Mouse (Mus musculus) heart, embryonic 15.5 days (tissue): Measurements from ENCODE around the gene Apbb2. TPM values are rescaled to one million over a fixed set of nuclear protein-coding genes. Genes with fewer than 3 reads are reported as not detected.

ENCODE experiments used
- ATAC-seq: fragments of 200-750 bp; cut with Nextera tagmentation; replicated peaks from 2 replicates; pipeline ENCODE4 v1.8.0; 2017; ENCODE audit warnings: low read depth, moderate TSS enrichment; ENCODE audit not compliant: insufficient number of reproducible peaks, insufficient read depth, low FRiP score
- H3K27ac ChIP-seq: fragments of 300-500 bp; sonication (generic); 2 replicates; pipeline ENCODE4 v1.5.1; 2015; ENCODE audit warnings: mild to moderate bottlenecking, inconsistent platforms
- H3K27me3 ChIP-seq: fragments of 300-500 bp; sonication (generic); 2 replicates; pipeline ENCODE4 v1.6.1; 2015; ENCODE audit warnings: inconsistent platforms
- H3K36me3 ChIP-seq: fragments of 300-500 bp; sonication (generic); 2 replicates; pipeline ENCODE4 v1.6.1; 2015; ENCODE audit warnings: mild to moderate bottlenecking, inconsistent platforms
- H3K4me1 ChIP-seq: fragments of 300-500 bp; sonication (generic); replicated peaks from 2 replicates; pipeline ENCODE4 v1.6.1; 2015; ENCODE audit warnings: inconsistent platforms
- H3K4me2 ChIP-seq: fragments of 300-500 bp; sonication (generic); 2 replicates; pipeline ENCODE4 v1.6.1; 2015; ENCODE audit warnings: inconsistent platforms, mild to moderate bottlenecking, moderate library complexity
- H3K4me3 ChIP-seq: fragments of 300-500 bp; sonication (generic); 2 replicates; pipeline ENCODE4 v1.5.1; 2015; ENCODE audit warnings: mild to moderate bottlenecking, inconsistent platforms
- H3K9ac ChIP-seq: fragments of 300-500 bp; sonication (generic); 2 replicates; pipeline ENCODE4 v1.6.1; 2015; ENCODE audit warnings: mild to moderate bottlenecking, inconsistent platforms
- H3K9me3 ChIP-seq: fragments of 300-500 bp; sonication (generic); replicated peaks from 2 replicates; pipeline ENCODE4 v1.6.1; 2016; ENCODE audit warnings: inconsistent platforms
- WGBS: fragments of 180-500 bp; shearing (Covaris S2); methylation state at CpG from one replicate; pipeline ENCODE4 v1.1.7; 2015; ENCODE audit warnings: mixed read lengths; 5-methylcytosine and 5-hydroxymethylcytosine counted together
- polyA plus RNA-seq: library from polyadenylated mRNA; unstranded; fragments of >200 nt; fragmentation: Nextera tagmentation; extraction: Ambion mirVana; gene quantifications from 2 replicates; pipeline ENCODE4 v1.2.1, GENCODE M21; 2015

Apbb2 gene
- polyA plus RNA-seq, 1 experiment from 2014 or later: 32.6 TPM

DNA sequence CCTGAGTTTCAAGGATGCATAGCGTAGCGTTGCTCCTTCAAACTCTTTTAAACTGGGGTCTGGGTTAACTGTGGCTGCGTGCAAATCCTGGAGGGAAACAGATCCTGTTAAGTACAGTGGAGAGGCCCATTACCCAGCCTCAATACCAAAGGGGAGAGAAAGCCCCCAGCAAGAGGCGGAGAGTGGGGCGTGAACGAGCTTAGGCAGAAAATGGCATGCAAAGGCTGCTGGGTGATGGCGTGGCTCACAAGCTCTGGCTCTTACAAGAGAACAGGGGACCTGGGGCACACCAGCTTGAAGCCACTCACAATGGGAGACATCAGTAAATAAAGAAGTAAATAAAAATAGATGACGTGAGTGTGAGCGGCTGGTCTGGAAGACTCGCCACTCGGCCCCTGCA lies 226.8 kb downstream of the Apbb2 start:
- no peaks in the 10 kb centered on the region for H3K27me3 ChIP-seq
- WGBS: 84% methylated on average over 11 of the region's 11 CpGs
- H3K9me3 ChIP-seq: no peaks in the 10 kb centered on the region
- H3K4me2 ChIP-seq: no peak overlapping the region
- no peak overlapping the region for H3K4me3 ChIP-seq
- H3K9ac ChIP-seq: no peak overlapping the region
- peaks cover 2% of the 10 kb centered on the region; the same call in 1 of the 2 replicates for H3K36me3 ChIP-seq
- no peak overlapping the region for H3K27ac ChIP-seq
- ATAC-seq: no peak
- no peaks in the 10 kb centered on the region for H3K4me1 ChIP-seq

DNA sequence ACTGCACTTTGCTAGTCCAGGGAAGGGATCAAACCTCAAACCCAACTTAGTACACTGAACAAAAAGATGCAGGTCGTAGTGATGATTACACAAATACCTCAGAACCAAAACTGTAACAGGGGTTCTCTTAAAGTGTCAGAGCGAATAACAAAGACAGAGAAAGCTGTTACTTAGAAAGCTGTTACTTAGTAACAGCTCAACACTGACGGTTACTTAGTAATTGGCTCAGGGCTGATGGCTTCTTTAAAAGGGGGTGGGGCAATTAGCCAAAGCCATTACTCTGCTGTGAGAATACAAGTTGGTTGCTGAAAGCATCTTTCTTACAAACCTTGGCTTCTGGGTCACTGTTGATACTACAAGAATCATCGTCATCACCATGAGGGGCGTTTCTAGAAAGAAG lies 227.3 kb downstream of the Apbb2 start:
- no peak overlapping the region for H3K4me2 ChIP-seq
- peaks cover 2% of the 10 kb centered on the region; the same call in 1 of the 2 replicates for H3K36me3 ChIP-seq
- no peaks in the 10 kb centered on the region for H3K4me1 ChIP-seq
- H3K4me3 ChIP-seq: no peak overlapping the region
- WGBS: 81% methylated on average over 5 of the region's 5 CpGs
- no peak overlapping the region for H3K9ac ChIP-seq
- no peak for ATAC-seq
- H3K9me3 ChIP-seq: no peaks in the 10 kb centered on the region
- H3K27me3 ChIP-seq: no peaks in the 10 kb centered on the region
- H3K27ac ChIP-seq: no peak overlapping the region

DNA sequence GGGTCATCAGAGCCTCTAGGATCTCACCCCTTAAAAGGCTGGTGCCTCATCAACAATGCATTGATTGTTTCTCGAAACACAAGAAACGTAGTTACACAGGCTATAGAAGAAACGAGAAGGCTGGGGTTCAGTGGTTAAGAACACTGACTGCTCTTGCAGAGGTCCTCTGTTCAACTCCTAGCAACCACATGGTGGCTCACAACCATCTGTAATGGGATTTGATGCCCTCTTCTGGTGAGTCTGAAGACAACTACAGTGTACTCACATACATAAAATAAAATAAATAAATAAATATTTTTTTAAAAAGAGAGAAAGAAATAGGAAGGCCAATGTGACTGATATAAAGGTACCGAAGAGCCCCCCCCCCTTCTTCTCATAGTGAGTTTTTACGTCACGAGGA lies 228.0 kb downstream of the Apbb2 start:
- H3K36me3 ChIP-seq: peaks cover 2% of the 10 kb centered on the region; the same call in 1 of the 2 replicates
- H3K9ac ChIP-seq: no peak overlapping the region
- H3K9me3 ChIP-seq: no peaks in the 10 kb centered on the region
- H3K4me1 ChIP-seq: no peaks in the 10 kb centered on the region
- 90% methylated on average over 6 of the region's 6 CpGs for WGBS
- H3K4me3 ChIP-seq: no peak overlapping the region
- no peak for ATAC-seq
- H3K4me2 ChIP-seq: no peak overlapping the region
- no peaks in the 10 kb centered on the region for H3K27me3 ChIP-seq
- H3K27ac ChIP-seq: no peak overlapping the region

DNA sequence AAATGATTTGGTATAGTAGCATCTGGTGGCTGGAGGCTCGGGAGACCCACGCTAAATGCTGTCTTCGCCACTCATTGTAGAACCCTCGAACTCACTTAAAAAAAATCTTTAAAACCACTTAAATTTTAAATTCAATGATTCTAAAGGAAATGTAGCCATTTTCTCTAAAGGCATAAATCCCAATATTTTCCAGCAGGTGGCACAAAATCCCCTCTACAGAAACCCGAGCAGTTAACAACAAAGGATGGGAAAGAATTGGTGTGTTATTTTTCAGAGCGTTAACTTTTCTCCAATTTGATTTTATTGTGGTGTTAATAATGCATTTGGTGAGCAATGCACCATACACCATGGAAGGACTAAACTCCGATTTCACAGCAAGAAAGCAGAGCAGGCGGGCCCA lies 231.1 kb downstream of the Apbb2 start:
- H3K4me2 ChIP-seq: no peak overlapping the region
- no peaks in the 10 kb centered on the region for H3K4me1 ChIP-seq
- H3K9me3 ChIP-seq: no peaks in the 10 kb centered on the region
- no peak overlapping the region for H3K27ac ChIP-seq
- H3K4me3 ChIP-seq: no peak overlapping the region
- H3K9ac ChIP-seq: no peak overlapping the region
- no peak for ATAC-seq
- H3K27me3 ChIP-seq: no peaks in the 10 kb centered on the region
- 65% methylated on average over 8 of the region's 8 CpGs for WGBS
- H3K36me3 ChIP-seq: peaks cover 2% of the 10 kb centered on the region; the same call in 1 of the 2 replicates

DNA sequence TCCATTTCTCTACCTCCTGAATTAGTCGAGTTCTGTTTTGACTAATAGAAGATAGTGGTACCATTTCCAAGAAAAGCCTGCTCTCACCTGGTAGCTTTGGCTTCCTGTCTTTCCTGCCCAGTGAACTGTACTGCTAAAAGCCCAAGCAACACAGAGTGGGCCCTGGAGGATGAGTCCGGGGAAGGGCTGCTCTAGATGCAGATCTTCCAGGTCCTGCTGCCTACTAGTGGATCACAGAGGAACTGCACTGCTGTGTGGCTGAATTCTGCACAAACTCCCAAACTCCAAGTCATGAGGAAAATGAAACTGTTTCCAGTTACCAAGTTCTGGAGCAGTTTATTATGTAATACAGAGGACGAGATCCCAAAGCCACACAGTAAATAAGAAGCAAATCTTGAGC lies 232.9 kb downstream of the Apbb2 start:
- 39% methylated on average over 3 of the region's 3 CpGs for WGBS
- ATAC-seq: no peak
- no peaks in the 10 kb centered on the region for H3K36me3 ChIP-seq

DNA sequence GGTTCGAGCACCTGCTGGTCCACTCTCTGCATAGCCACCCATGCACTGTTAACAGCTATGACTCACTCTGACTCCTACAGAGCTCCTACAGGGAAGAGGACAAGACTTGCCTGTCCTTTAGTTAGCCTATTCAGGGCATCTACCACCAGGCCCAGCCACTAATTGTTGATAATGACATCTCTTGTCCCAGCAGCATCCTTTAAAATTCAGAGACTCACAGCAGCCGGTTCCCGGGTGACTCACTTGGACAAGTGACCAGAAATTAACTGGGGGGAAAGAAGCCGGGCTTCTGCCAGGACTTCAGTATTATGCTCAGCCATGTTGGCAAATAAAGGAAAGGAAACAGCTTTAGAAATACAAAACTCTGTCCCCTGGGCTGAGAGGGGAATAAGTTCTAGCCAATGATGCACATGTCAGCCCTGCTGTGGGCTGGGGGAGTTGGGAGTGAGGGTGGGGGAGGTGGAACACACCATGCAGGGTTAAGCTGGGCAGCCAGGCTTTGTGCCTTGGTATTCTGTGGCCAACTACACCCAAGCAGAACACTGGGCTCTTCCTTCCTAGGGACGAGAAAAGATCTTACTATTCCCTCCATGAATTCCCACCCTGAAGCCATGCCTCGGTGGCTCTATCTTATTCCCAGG lies 233.7 kb downstream of the Apbb2 start:
- 82% methylated on average over 6 of the region's 6 CpGs for WGBS
- Histone ChIP-seq H3K9me3 (no peaks in the 10 kb centered on the region), H3K4me2 (no peak overlapping the region), H3K27ac (no peak overlapping the region), H3K9ac (no peak overlapping the region), H3K36me3 (no peaks in the 10 kb centered on the region), H3K4me1 (no peaks in the 10 kb centered on the region), H3K4me3 (no peak overlapping the region), H3K27me3 (no peaks in the 10 kb centered on the region)
- ATAC-seq: no peak

More for the DNA sequence above, 232.9 kb downstream of the Apbb2 start:
- no peaks in the 10 kb centered on the region for H3K27me3 ChIP-seq
- no peak overlapping the region for H3K27ac ChIP-seq
- H3K9me3 ChIP-seq: no peaks in the 10 kb centered on the region
- H3K4me2 ChIP-seq: no peak overlapping the region
- no peaks in the 10 kb centered on the region for H3K4me1 ChIP-seq
- H3K4me3 ChIP-seq: no peak overlapping the region
- H3K9ac ChIP-seq: no peak overlapping the region

DNA sequence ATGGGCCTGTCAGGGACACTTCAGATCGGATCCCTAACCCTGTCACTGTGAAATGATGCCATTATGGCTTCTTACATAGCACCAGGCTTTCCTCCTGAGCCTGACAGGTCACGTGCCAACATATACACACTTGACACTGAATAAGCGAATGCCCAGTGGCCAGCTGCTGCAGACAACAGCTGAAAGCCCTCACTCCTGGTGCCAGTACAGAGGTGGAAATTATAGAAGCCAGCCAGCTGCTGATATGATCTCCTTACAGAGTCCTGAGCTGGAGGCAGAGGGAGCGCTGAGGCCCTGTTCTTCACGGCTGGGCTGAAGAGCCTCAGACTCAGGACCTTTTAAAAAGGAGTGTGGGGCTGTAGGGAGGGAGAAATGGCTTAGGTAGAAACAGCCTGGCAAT lies 234.5 kb downstream of the Apbb2 start:
- H3K27me3 ChIP-seq: no peaks in the 10 kb centered on the region
- no peaks in the 10 kb centered on the region for H3K9me3 ChIP-seq
- H3K36me3 ChIP-seq: no peaks in the 10 kb centered on the region
- no peaks in the 10 kb centered on the region for H3K4me1 ChIP-seq
- WGBS: 72% methylated on average over 5 of the region's 5 CpGs
- H3K4me3 ChIP-seq: no peak overlapping the region
- H3K27ac ChIP-seq: no peak overlapping the region
- no peak overlapping the region for H3K4me2 ChIP-seq
- ATAC-seq: no peak
- H3K9ac ChIP-seq: no peak overlapping the region

DNA sequence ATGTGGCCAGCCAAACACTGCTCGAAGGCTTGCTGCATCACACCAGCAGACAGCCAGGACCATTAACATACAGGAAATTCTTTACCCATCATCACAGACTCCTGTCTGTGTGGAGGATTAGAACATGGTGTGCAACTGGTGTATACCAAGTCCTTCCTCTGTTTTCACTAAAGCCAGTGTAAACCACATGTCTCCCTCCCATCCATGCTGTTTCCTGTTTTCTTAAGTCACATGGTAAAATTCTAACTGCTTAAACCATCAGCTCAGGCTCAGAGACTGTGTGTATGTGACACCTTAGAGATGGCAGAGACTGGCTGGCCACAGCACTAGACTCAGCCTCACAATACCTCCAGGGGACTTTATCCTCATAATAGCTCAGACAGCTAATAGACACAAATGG lies 236.5 kb downstream of the Apbb2 start:
- Histone ChIP-seq H3K4me2 (no peak overlapping the region), H3K4me3 (no peak overlapping the region), H3K27me3 (no peaks in the 10 kb centered on the region), H3K4me1 (no peaks in the 10 kb centered on the region), H3K27ac (no peak overlapping the region), H3K9me3 (no peaks in the 10 kb centered on the region), H3K36me3 (no peaks in the 10 kb centered on the region), H3K9ac (no peak overlapping the region)
- ATAC-seq: no peak
- WGBS: 53% methylated on average over 1 of the region's 1 CpGs

DNA sequence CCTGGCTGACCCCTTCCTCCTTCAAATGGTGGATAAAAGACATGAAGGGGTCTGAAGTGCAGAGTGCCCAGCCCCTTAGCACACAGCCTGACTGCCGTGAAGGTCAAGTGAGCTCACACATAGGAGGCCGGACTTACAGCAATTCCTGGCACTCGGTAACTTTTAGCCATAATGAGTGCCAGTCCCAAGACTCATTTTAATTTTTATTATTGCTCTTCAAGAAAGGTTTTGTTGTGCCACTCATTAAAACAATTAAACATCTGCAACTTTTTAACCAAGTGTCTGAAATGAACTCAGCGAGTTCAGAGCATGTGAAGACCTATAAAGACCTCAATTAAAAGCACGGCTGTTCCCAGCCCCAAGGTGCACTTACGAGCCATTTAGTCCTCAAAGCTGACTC lies 239.6 kb downstream of the Apbb2 start:
- no peak overlapping the region for H3K9ac ChIP-seq
- no peaks in the 10 kb centered on the region for H3K36me3 ChIP-seq
- H3K4me3 ChIP-seq: no peak overlapping the region
- 83% methylated on average over 6 of the region's 6 CpGs for WGBS
- H3K27me3 ChIP-seq: no peaks in the 10 kb centered on the region
- ATAC-seq: no peak
- no peak overlapping the region for H3K27ac ChIP-seq
- H3K9me3 ChIP-seq: no peaks in the 10 kb centered on the region
- H3K4me1 ChIP-seq: no peaks in the 10 kb centered on the region
- no peak overlapping the region for H3K4me2 ChIP-seq

DNA sequence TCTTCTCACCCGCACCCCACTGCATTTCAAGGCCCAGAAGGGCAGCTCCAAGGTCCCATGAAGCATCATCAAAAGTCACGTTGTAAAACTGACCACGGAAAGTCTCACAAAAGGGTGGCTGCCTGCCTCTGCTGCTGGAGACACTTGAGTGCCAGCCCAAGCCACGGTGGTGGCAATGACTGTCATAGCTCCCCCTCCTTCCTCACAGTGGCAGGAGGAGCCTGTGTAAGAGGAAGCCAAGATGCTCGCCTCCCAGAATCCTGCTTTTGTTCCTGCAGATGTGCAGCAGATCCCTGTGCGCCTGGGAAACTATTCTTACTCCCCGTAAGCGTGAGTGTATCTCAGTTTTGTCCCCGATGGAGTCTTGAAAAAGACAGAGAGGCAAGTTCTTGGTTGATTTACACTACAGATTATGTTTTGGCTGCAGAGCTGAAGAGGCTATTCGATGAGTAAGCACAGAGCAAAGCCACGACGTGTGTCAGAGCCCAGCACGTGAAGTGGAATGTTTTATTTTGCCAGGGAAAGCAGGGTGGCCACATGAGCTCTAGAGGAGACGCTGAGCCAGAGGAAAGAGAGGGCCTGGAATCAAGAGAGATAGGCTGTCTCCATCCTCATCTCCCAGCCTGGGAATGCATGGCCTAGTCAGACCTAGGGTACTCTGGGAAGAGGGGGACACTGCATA lies 241.9 kb downstream of the Apbb2 start:
- WGBS: 60% methylated on average over 14 of the region's 14 CpGs
- H3K36me3 ChIP-seq: no peaks in the 10 kb centered on the region
- no peak for ATAC-seq

DNA sequence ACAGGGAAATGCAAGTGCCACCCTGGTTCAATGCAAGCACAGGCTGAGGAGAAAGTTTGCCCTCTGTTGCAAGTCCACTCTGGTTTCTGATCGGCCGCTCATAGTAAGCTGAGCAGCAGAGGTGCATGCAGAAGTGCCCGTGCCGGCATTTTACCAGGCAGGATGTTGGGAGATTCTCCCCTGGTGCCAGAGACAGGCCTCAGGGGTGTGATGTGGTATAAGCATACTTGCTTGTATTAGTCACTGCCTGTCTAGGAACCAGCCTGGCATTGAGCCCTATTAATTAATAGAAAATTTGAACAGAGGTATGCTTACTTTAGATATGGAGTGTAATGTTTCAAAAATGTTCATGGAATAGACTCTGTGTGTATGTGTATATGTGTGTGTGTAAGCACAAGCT lies 244.2 kb downstream of the Apbb2 start:
- no peaks in the 10 kb centered on the region for H3K36me3 ChIP-seq
- H3K4me1 ChIP-seq: no peaks in the 10 kb centered on the region
- H3K27me3 ChIP-seq: no peaks in the 10 kb centered on the region
- no peak overlapping the region for H3K9ac ChIP-seq
- H3K4me3 ChIP-seq: no peak overlapping the region
- no peak overlapping the region for H3K27ac ChIP-seq
- no peak for ATAC-seq
- H3K4me2 ChIP-seq: no peak overlapping the region
- H3K9me3 ChIP-seq: no peaks in the 10 kb centered on the region
- 88% methylated on average over 4 of the region's 4 CpGs for WGBS

More for the DNA sequence above, 241.9 kb downstream of the Apbb2 start:
- Histone ChIP-seq H3K4me2 (no peak overlapping the region), H3K27me3 (no peaks in the 10 kb centered on the region), H3K9ac (no peak overlapping the region), H3K4me3 (no peak overlapping the region), H3K27ac (no peak overlapping the region), H3K4me1 (no peaks in the 10 kb centered on the region), H3K9me3 (no peaks in the 10 kb centered on the region)
